Comparison of ENCODE assay signal across 8 mouse cellular contexts in genomic region chr9:108516380-108517251, GRCm38 (mm10). TPM values are rescaled to one million over a fixed set of nuclear protein-coding genes. Genes with fewer than 3 reads are reported as not detected.
A peak's percentile ranks its signal among the peaks of the same experiment; 100 is the strongest.
DNase-seq lines count a peak whose midpoint lies in the region; ATAC-seq and TF ChIP-seq lines count a peak whose summit lies in the region.

Gene Qrich1, plus strand, starts transcription at chr9:108516806.

- H3K27me3 ChIP-seq in megakaryocyte, embryonic 14.5 days (replicated peaks): no peaks in the 10 kb centered on the region

- H3K36me3 ChIP-seq in megakaryocyte, embryonic 14.5 days (replicated peaks; ENCODE audit: low read length): peaks cover 62% of the 10 kb centered on the region

- peak within 1 kb of the TSS; percentile 97 for H3K27ac ChIP-seq in cortical plate, adult 2 months (ENCODE audit: insufficient read depth, low read length)

- peak; percentile 93 to 94 for DNase-seq in gastrocnemius, adult 8-10 months (ENCODE audit: low spot score in 2 of 2)
- DNase-seq in hindlimb bud, embryonic 11.5 days (ENCODE audit: extremely low spot score, low read depth, low spot score): peak; percentile 95
- DNase-seq in left cerebral cortex, adult 8-10 months (ENCODE audit: low spot score in 2 of 2): peak; percentile 89 to 93
- peak; percentile 97 to 98 for DNase-seq in right cerebral cortex, postnatal 10 days (ENCODE audit: low spot score in 2 of 2)
- peak; percentile 90 for DNase-seq in urinary bladder, postnatal 25 days (ENCODE audit: low spot score)

- peak; percentile 89 for ATAC-seq in activated CD4-positive, CD25-positive, alpha-beta regulatory T cell, adult 4 months

- peak; percentile 86 for TF ChIP-seq POLR2A in cortical plate, adult 2 months (IDR thresholded peaks at IDR 0.05; ENCODE audit: extremely low read depth, insufficient read depth, low read length)

- H3K4me3 ChIP-seq in cortical plate, adult 2 months (ENCODE audit: insufficient read depth, low read length): peak within 1 kb of the TSS; percentile 83
- H3K4me3 ChIP-seq in megakaryocyte, embryonic 14.5 days (replicated peaks): peak within 1 kb of the TSS; percentile 98

- H3K4me1 ChIP-seq in cortical plate, adult 2 months (ENCODE audit: control insufficient read depth, insufficient read depth, low read length): peaks cover 3% of the 10 kb centered on the region; the same call in 1 of the 2 replicates
- H3K4me1 ChIP-seq in megakaryocyte, embryonic 14.5 days: peaks cover 34% of the 10 kb centered on the region

- TF ChIP-seq CTCF in cortical plate, adult 2 months (IDR thresholded peaks at IDR 0.05; ENCODE audit: extremely low read depth, insufficient read depth, low read length): no peak

- H3K9me3 ChIP-seq in megakaryocyte, embryonic 14.5 days: no peaks in the 10 kb centered on the region

RNA-seq across cellular contexts. Expression of gene Qrich1, which starts in this region (rescaled TPM):
- 10 to 100 TPM; 71.0 to 77.8 TPM for polyA plus RNA-seq in activated CD4-positive, CD25-positive, alpha-beta regulatory T cell, adult 4 months (2017; shearing (Covaris generic))
- 110 and 111 TPM in 2 replicates for polyA plus RNA-seq in cortical plate, adult 2 months (2012; rRNA removed)
- 10 to 100 TPM; 44.8 to 59.1 (median 55.7) TPM for total RNA-seq in gastrocnemius, adult 8-10 months (2022)
- 100 to 1,000 TPM; 140 to 158 (median 155) TPM for total RNA-seq in left cerebral cortex, adult 8-10 months (2022)
- 22.0 and 38.5 TPM in 2 replicates for polyA plus RNA-seq in megakaryocyte, embryonic 14.5 days (2012; ENCODE audit: insufficient read depth, low replicate concordance)

Comparison
In these comparisons a context has a peak if more than half of its experiments do, and no peak if none do; other contexts are left out.
1. Peak in every context shown above with its lines: DNase-seq, ATAC-seq, H3K4me3 ChIP-seq and H3K27ac ChIP-seq.